In the genomic region with DNA sequence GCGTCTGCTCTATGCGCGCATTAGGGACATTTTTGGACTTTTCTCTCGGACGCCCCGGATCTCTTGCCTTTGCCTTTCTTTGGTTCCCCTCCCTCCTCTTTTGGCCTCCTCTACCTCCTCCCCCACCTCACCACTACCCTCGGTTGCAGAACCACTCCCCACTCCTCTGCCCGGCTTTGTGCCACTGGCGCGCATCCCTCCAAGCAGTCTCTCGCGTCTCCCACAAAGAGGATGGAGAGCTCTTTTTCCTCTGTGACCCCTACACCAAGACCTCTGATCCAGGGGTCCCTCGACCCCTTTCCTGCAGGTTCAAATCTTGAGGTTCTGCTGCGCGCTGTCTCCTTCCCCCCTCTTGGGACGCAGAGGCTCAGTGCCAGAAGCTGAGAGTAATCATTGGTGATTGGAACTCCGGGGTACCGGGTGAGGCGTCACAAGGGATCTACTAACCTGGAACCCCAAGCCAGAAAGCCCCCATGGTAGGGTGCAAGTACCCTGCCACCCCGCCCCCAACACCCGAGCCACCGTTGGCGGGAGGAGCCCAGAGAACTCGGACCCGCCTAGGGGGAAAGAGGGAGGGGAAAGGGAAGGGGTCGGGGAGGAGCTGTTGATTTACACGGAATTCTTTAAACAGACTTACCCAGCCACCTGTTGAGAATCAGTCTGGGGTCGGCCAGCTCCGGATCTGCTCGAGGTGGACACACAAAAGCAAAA, we compare ENCODE assay signal across 15 mouse cellular contexts. TPM values are rescaled to one million over a fixed set of nuclear protein-coding genes. Genes with fewer than 3 reads are reported as not detected.
A peak's percentile ranks its signal among the peaks of the same experiment; 100 is the strongest.
DNase-seq lines count a peak whose midpoint lies in the region; ATAC-seq lines count a peak whose summit lies in the region.
"Had no signal": no experiment of that assay in that cellular context is flagged by ENCODE, and none has a peak within 500 bp of the region (broad histone marks: within the 10 kb centered on the region; RNA-seq: fewer than 3 reads in every experiment).

No protein-coding gene starts in this region.

- peak overlapping the region; percentile 42 for H3K4me3 ChIP-seq in forebrain, embryonic 13.5 days
- H3K4me3 ChIP-seq in midbrain, embryonic 12.5 days = peak overlapping the region; percentile 40
- H3K4me3 ChIP-seq: layer of hippocampus, adult 2 months had no signal

- intact Hi-C loops in heart, postnatal 10 days (cut with DNase I) = no loop called here

- peak overlapping the region; percentile 71 for H3K9ac ChIP-seq in forebrain, embryonic 13.5 days
- 0 out of 2 replicates have a peak overlapping the region, but pooled peaks have one; percentile 39 for H3K9ac ChIP-seq in midbrain, embryonic 12.5 days (replicated peaks)

- DNase-seq in heart, adult 11 months = peak; percentile 73
- DNase-seq in heart, postnatal 10 days = no peak
- peak; percentile 58 for DNase-seq in R1 (ENCODE audit: low read depth, low spot score)
- no peak for DNase-seq in thymus, postnatal 0 days (ENCODE audit: low spot score)
- no peak for DNase-seq in yolk sac, embryonic 10.5 days (ENCODE audit: low spot score)
- no peak for DNase-seq in urinary bladder, postnatal 14 days (ENCODE audit: low spot score)
- DNase-seq: gastrocnemius, postnatal 14 days; heart, postnatal 14 days; kidney, adult 18-20 months had no signal

- H3K4me2 ChIP-seq in forebrain, embryonic 13.5 days = peak overlapping the region; percentile 71
- H3K4me2 ChIP-seq in midbrain, embryonic 12.5 days (replicated peaks) = peak overlapping the region; percentile 52

- no peak for ATAC-seq in forebrain, embryonic 13.5 days
- no peak for ATAC-seq in midbrain, embryonic 12.5 days (ENCODE audit: low FRiP score, low read depth)
- ATAC-seq: lung, postnatal 0 days had no signal

- peaks cover 54% of the 10 kb centered on the region for H3K4me1 ChIP-seq in forebrain, embryonic 13.5 days
- H3K4me1 ChIP-seq in midbrain, embryonic 12.5 days = peaks cover 35% of the 10 kb centered on the region

- under 1% methylated on average over 28 of the region's 30 CpGs for WGBS in forebrain, embryonic 13.5 days
- WGBS in midbrain, embryonic 12.5 days = 0% methylated on average over 28 of the region's 30 CpGs

- peaks cover 100% of the 10 kb centered on the region for H3K27me3 ChIP-seq in forebrain, embryonic 13.5 days
- peaks cover 100% of the 10 kb centered on the region for H3K27me3 ChIP-seq in midbrain, embryonic 12.5 days

- peak overlapping the region; percentile 92 for H3K27ac ChIP-seq in forebrain, embryonic 13.5 days
- H3K27ac ChIP-seq in midbrain, embryonic 12.5 days (replicated peaks) = peak overlapping the region; percentile 65
- H3K27ac ChIP-seq: layer of hippocampus, adult 2 months had no signal

- no peaks in the 10 kb centered on the region for H3K9me3 ChIP-seq in forebrain, embryonic 13.5 days (replicated peaks)
- H3K9me3 ChIP-seq in midbrain, embryonic 12.5 days = no peaks in the 10 kb centered on the region

- no peaks in the 10 kb centered on the region for H3K36me3 ChIP-seq in forebrain, embryonic 13.5 days (ENCODE audit: poor library complexity, severe bottlenecking)
- no peaks in the 10 kb centered on the region for H3K36me3 ChIP-seq in midbrain, embryonic 12.5 days

RNA-seq across cellular contexts. Expression of a gene that starts 0.8 kb away (rescaled TPM):
- not detected for total RNA-seq in heart, postnatal 10 days (2021)
- polyA plus RNA-seq in forebrain, embryonic 13.5 days (2015; fragmentation: Nextera tagmentation; extraction: Ambion mirVana) = 18.2 and 22.4 TPM in 2 replicates
- polyA plus RNA-seq in midbrain, embryonic 12.5 days (2016; fragmentation: Nextera tagmentation; extraction: Ambion mirVana) = 19.8 and 25.1 TPM in 2 replicates
- polyA plus RNA-seq in thymus, postnatal 0 days (2015; fragmentation: Nextera tagmentation; extraction: Ambion mirVana) = 0.07 TPM in 1 of 2 replicates, not detected in the other
- total RNA-seq: gastrocnemius, postnatal 14 days; heart, postnatal 14 days had no signal
- polyA plus RNA-seq: limb, embryonic 11.5 days; lung, postnatal 0 days; small intestine, adult 2 months had no signal

Comparison
In these comparisons a context has a peak if more than half of its experiments do, and no peak if none do; other contexts are left out.
1. DNase-seq: peak in heart, adult 11 months (single experiment) and R1 (single experiment); none in heart, postnatal 10 days (0 of 2), thymus, postnatal 0 days (single experiment), yolk sac, embryonic 10.5 days (single experiment) and urinary bladder, postnatal 14 days (single experiment).
2. RNA of a gene that starts 0.8 kb away (polyA plus RNA-seq): 18.2 to 22.4 TPM in forebrain, embryonic 13.5 days and 19.8 to 25.1 TPM in midbrain, embryonic 12.5 days; 0.07 TPM in thymus, postnatal 0 days; every median in the first group is over 10 times any median in the second.